Mouse (Mus musculus): ENCODE measurements at regions not wholly inside any gene's neighbourhood (a gene's known extent, or its start where the extent isn't known, plus 50 kb on each side); places are given as distances from the start of the nearest gene placed in this dataset.

- TF ChIP-seq EP300 (IDR thresholded peaks at IDR 0.05; ENCODE audit: insufficient read depth, low read depth, low read length), result no peak
- TF ChIP-seq CTCF (IDR thresholded peaks at IDR 0.05; ENCODE audit: low read depth, low read length), result no peak
- TF ChIP-seq POLR2A (IDR thresholded peaks at IDR 0.05; ENCODE audit: insufficient read depth, low read length), result no peak
These were observed 602.3 kb upstream of the Robo1 start for GRCm38 (mm10) chr16:71705846-71706245.

All from ES-Bruce4 (cell line).